Mouse (Mus musculus) liver, adult 2 months (tissue): ENCODE measurements around the gene Rnf43. TPM values are rescaled to one million over a fixed set of nuclear protein-coding genes. Genes with fewer than 3 reads are reported as not detected.

Experiments used
- DNase-seq: peaks from one replicate; pipeline ENCODE4 v3.0.0-alpha.2; 2011; ENCODE audit warnings: low read depth, low spot score; ENCODE audit errors: extremely low read depth
- H3K27ac ChIP-seq: fragments of 200-500 bp; replicated peaks from 2 replicates; pipeline ENCODE4 v1.5.1; 2012; ENCODE audit warnings: low read depth, mild to moderate bottlenecking, control low read depth, inconsistent platforms, low read length; ENCODE audit not compliant: insufficient read depth
- H3K27me3 ChIP-seq: fragments of 200-500 bp; 2 replicates; pipeline ENCODE4 v1.6.1; 2012; ENCODE audit warnings: mild to moderate bottlenecking, moderate library complexity, low read length, inconsistent platforms; ENCODE audit not compliant: control insufficient read depth, insufficient read depth
- H3K36me3 ChIP-seq: fragments of 200-500 bp; 2 replicates; pipeline ENCODE4 v1.6.1; 2012; ENCODE audit warnings: low read length, inconsistent platforms; ENCODE audit not compliant: control insufficient read depth, insufficient read depth
- H3K4me1 ChIP-seq: fragments of 200-500 bp; 2 replicates; pipeline ENCODE4 v1.6.1; 2011; ENCODE audit warnings: low read length; ENCODE audit not compliant: control insufficient read depth, insufficient read depth
- H3K4me3 ChIP-seq: fragments of 200-500 bp; 2 replicates; pipeline ENCODE4 v1.5.1; 2011; ENCODE audit warnings: low read depth, mild to moderate bottlenecking, control low read depth, low read length, moderate library complexity; ENCODE audit not compliant: insufficient read depth
- H3K79me2 ChIP-seq: fragments of 200-500 bp; 2 replicates; pipeline ENCODE4 v1.6.1; 2012; ENCODE audit warnings: inconsistent platforms, mild to moderate bottlenecking, low read length, moderate library complexity; ENCODE audit not compliant: control insufficient read depth, insufficient read depth
- H3K9ac ChIP-seq: fragments of 200-500 bp; 2 replicates; pipeline ENCODE4 v1.6.1; 2012; ENCODE audit warnings: low read depth, mild to moderate bottlenecking, control low read depth, inconsistent platforms, low read length
- CTCF ChIP-seq: fragments of 200-500 bp; IDR thresholded peaks from 2 replicates; pipeline ENCODE4 v1.5.1; 2011; ENCODE audit warnings: low read depth, low read length, control low read depth
- POLR2A ChIP-seq: fragments of 200-500 bp; IDR thresholded peaks from 2 replicates; pipeline ENCODE4 v1.6.1; 2011; ENCODE audit warnings: low read length, control low read depth; ENCODE audit not compliant: insufficient read depth; ENCODE audit errors: extremely low read depth
- WGBS: fragments of 180-500 bp; shearing (Covaris S2); methylation state at CpG from one replicate; pipeline ENCODE4 v1.1.7; 2018; 5-methylcytosine and 5-hydroxymethylcytosine counted together
- polyA plus RNA-seq: library from polyadenylated mRNA; depleted of rRNA; stranded (reverse); fragments of >200 nt; gene quantifications from 2 replicates; pipeline ENCODE4 v1.2.3, GENCODE M21; 2012
- total RNA-seq: library from RNA; depleted of rRNA; stranded (reverse); fragments of >200 nt; gene quantifications from 2 replicates; pipeline ENCODE4 v1.2.3, GENCODE M21; 2014

Rnf43 gene
- total and polyA plus RNA-seq, 2 experiments: 14.1 to 19.5 TPM

DNA sequence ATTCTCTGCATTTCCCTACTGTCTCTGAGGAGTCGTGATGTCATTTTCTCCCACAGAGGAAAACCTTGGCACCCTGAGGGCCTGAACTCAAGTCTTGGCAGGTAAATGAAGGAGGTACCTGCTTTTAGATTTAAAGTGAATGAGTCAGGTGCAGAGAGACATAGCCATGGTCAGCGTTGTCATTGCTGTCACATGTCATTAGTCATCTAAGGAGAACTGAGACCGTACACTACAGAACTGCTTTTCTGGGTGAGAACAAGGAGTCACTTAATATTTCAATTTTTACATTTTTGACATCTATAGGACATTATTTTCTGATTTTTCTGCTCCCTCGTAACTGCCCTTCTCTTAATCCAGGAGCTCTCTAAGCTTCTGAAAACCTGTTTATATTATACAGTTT, 16.0 kb downstream of the Rnf43 start:
- peaks cover 33% of the 10 kb centered on the region; the same call in 1 of the 2 replicates for H3K79me2 ChIP-seq
- H3K36me3 ChIP-seq: no peaks in the 10 kb centered on the region; the same call in 1 of the 2 replicates
- no peaks in the 10 kb centered on the region for H3K27me3 ChIP-seq
- H3K27ac ChIP-seq: no peak overlapping the region
- no peak overlapping the region for H3K4me3 ChIP-seq
- WGBS: 78% methylated on average over 4 of the region's 4 CpGs
- peaks cover 4% of the 10 kb centered on the region for H3K4me1 ChIP-seq
- TF ChIP-seq POLR2A (no peak), CTCF (no peak)
- DNase-seq: no peak
- H3K9ac ChIP-seq: no peak overlapping the region

DNA sequence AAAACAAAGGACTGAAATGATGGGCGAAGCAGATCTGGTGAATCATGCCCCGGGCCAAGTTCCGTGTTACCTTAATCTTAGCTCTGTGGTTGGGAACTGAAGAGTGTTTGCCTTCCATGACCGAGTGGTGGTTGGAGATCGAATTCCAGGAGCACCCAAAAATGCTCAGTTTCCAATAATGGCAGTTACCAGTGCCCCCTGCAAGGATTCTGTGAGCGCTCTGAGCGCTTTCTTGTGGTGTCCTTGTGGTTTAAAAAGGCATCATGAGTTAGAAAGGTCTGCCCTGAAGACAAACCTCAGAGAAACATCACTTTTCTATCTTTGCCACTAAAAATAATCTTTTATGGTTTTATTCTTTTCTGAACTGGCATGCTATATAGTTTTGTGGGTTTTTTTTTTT, 16.5 kb downstream of the Rnf43 start:
- peaks cover 4% of the 10 kb centered on the region for H3K4me1 ChIP-seq
- DNase-seq: no peak
- no peak for TF ChIP-seq POLR2A
- no peak for TF ChIP-seq CTCF
- no peaks in the 10 kb centered on the region for H3K27me3 ChIP-seq
- no peak overlapping the region for H3K27ac ChIP-seq
- H3K9ac ChIP-seq: no peak overlapping the region
- H3K4me3 ChIP-seq: no peak overlapping the region
- peaks cover 33% of the 10 kb centered on the region; the same call in 1 of the 2 replicates for H3K79me2 ChIP-seq
- WGBS: 87% methylated on average over 7 of the region's 7 CpGs
- H3K36me3 ChIP-seq: no peaks in the 10 kb centered on the region; the same call in 1 of the 2 replicates

DNA sequence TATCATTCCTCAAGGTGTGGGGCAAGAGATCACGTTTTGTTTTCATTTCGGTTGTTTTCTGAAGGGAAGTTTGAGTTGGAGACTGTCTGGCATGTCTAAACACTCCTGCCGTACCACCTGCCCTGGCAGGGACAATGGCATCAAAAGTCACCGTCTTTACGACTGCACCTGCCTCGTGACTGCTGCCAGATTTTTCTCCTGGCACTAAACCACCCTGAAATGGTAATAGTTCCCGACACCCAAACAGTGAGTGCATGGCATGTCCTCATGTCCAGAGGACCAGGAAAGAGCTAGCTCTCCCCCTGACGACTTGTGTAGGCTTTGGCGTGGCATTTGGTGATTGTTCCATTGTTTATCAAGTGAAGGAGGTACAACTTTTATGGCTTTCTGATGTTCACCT, 18.3 kb downstream of the Rnf43 start:
- TF ChIP-seq CTCF (no peak), POLR2A (no peak)
- Histone ChIP-seq H3K27ac (no peak overlapping the region), H3K4me1 (peaks cover 7% of the 10 kb centered on the region), H3K9ac (no peak overlapping the region), H3K27me3 (no peaks in the 10 kb centered on the region), H3K36me3 (no peaks in the 10 kb centered on the region), H3K4me3 (no peak overlapping the region), H3K79me2 (peaks cover 26% of the 10 kb centered on the region; the same call in 1 of the 2 replicates)
- 43% methylated on average over 9 of the region's 9 CpGs for WGBS
- no peak for DNase-seq

GRCm38 (mm10) chr11:87682096-87682495, 19.6 kb downstream of the Rnf43 start:
- peaks cover 29% of the 10 kb centered on the region; the same call in 1 of the 2 replicates for H3K79me2 ChIP-seq
- 82% methylated on average over 12 of the region's 12 CpGs for WGBS
- peaks cover 12% of the 10 kb centered on the region for H3K4me1 ChIP-seq
- DNase-seq: no peak
- no peak for TF ChIP-seq POLR2A
- no peak for TF ChIP-seq CTCF
- H3K27me3 ChIP-seq: no peaks in the 10 kb centered on the region
- H3K27ac ChIP-seq: no peak overlapping the region
- H3K9ac ChIP-seq: no peak overlapping the region
- no peak overlapping the region for H3K4me3 ChIP-seq
- no peaks in the 10 kb centered on the region for H3K36me3 ChIP-seq

- Histone ChIP-seq H3K4me3 (no peak overlapping the region), H3K9ac (no peak overlapping the region; the same call in 1 of the 2 replicates), H3K4me1 (peaks cover 21% of the 10 kb centered on the region), H3K27me3 (no peaks in the 10 kb centered on the region), H3K79me2 (peaks cover 29% of the 10 kb centered on the region; the same call in 1 of the 2 replicates), H3K36me3 (no peaks in the 10 kb centered on the region), H3K27ac (no peak overlapping the region)
- TF ChIP-seq CTCF (no peak), POLR2A (no peak)
- no peak for DNase-seq
- WGBS: 27% methylated on average over 13 of the region's 13 CpGs
Measured at GRCm38 (mm10) chr11:87682838-87683571, 20.5 kb downstream of the Rnf43 start.

GRCm38 (mm10) chr11:87686407-87686806, 23.9 kb downstream of the Rnf43 start:
- peaks cover 39% of the 10 kb centered on the region for H3K4me1 ChIP-seq
- peaks cover 19% of the 10 kb centered on the region; the same call in 1 of the 2 replicates for H3K79me2 ChIP-seq
- no peak overlapping the region for H3K27ac ChIP-seq
- H3K9ac ChIP-seq: no peak overlapping the region
- 74% methylated on average over 7 of the region's 7 CpGs for WGBS
- H3K4me3 ChIP-seq: no peak overlapping the region
- TF ChIP-seq CTCF (no peak), POLR2A (no peak)
- no peaks in the 10 kb centered on the region for H3K27me3 ChIP-seq
- H3K36me3 ChIP-seq: no peaks in the 10 kb centered on the region
- no peak for DNase-seq
